Mouse (Mus musculus): ENCODE data around the gene Vmn1r36. TPM values are rescaled to one million over a fixed set of nuclear protein-coding genes. Genes with fewer than 3 reads are reported as not detected.

The Vmn1r36 gene
- total RNA-seq (2023): not detected

DNA sequence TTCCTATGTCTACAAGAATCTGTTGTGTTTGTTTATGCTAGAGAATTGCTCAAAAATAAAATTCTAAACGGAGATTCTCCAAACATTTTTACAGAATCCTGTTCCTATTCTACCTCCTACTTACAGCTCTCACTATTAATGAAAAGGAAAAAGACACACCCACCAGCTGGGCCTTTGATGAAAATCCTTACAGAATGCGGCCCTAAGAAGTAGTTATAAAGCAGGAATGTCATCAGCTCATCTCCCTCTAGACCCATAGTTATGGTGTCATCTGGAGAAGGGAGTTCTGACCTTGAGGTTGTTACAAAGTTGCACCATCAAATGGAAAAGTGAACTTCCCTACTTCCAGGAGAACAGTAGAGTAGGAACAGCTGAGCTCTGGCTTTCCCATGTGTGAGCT, at the start of gene Vmn1r36:
Gene Vmn1r36, minus strand, starts transcription at position 101 of the 400 bp plus-strand sequence.

DNA sequence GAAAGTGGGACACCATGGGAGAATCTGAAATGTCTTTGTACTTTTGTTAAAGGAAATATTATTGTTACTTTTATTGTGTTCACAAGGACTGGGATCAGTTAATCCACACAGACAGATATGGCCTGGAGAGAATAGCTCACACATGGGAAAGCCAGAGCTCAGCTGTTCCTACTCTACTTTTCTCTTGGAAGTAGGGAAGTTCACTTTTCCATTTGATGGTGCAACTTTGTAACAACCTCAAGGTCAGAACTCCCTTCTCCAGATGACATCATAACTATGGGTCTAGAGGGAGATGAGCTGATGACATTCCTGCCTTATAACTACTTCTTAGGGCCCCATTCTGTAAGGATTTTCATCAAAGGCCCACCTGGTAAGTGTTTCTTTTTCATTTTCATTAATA, 10.1 kb upstream of the Vmn1r36 start, which contains the start of gene Vmn1r37:
Gene Vmn1r37, plus strand, starts transcription at position 301 of the 400 bp plus-strand sequence.

DNA sequence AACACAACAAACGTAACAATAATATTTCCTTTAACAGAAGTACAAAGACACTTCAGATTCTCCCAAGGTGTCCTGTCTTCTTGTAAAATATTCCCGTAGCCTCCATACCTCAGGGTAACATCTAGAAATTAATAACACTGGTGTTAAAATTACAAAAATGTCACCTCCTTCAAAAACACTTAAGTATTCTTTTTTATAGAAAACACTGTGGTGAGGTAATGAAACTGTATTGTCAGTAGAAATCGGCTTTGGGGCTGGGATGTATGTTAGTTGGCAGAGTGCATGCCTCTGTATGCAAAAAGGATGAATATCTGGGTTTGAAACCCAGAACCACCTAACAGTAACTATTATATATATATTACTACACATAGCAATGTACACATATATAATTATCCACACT, 33.2 kb downstream of the Vmn1r36 start, which contains the start of gene Vmn1r35:
Gene Vmn1r35, minus strand, starts transcription at position 101 of the 400 bp plus-strand sequence.

Other genes with a start within 250 kb of the Vmn1r36 start
- 10 to 100 TPM; 14.4 to 17.5 TPM for gene Mad2l1, start 183.8 kb downstream of the Vmn1r36 start, total RNA-seq (2023)
- not detected for gene Vmn1r32, start 159.1 kb downstream of the Vmn1r36 start, total RNA-seq (2023)
- gene Vmn1r33, start 100.9 kb downstream of the Vmn1r36 start, total RNA-seq (2023): not detected
- gene Vmn1r34, start 75.3 kb downstream of the Vmn1r36 start, total RNA-seq (2023): not detected
- not detected for gene Vmn1r35, start 33.3 kb downstream of the Vmn1r36 start, total RNA-seq (2023)
- not detected for gene Vmn1r37, start 10.2 kb upstream of the Vmn1r36 start, total RNA-seq (2023)
- not detected for gene Vmn1r38, start 63.5 kb upstream of the Vmn1r36 start, total RNA-seq (2023)
- not detected for gene Vmn1r39, start 91.4 kb upstream of the Vmn1r36 start, total RNA-seq (2023)
- 10 to 100 TPM; 12.5 to 13.6 TPM for gene Gng12, start 177.2 kb upstream of the Vmn1r36 start, total RNA-seq (2023)